Mouse (Mus musculus): ENCODE data around the gene Epha2.

Gene Epha2

DNA sequence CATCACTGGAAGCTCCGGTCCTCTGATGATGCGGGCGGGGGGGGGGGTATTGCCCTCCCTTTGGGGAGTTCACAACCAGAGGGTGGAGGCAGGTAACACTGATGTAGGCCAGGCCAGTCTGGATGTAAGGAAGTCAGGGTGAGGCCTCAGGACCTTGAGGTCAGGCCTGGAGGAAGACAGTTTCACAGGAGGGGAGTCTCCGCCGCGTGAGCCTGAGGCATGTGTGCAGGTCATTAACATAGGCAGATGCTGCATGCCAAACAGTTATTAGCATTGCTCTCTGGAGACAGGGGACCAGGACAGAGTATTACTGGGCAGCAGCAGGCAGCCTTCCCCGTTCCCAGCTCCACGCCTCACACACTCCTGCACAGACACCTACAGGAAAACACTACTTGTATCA is 12.9 kb upstream of the Epha2 start:
- H3K4me1 ChIP-seq (replicated peaks; ENCODE audit: low read depth, low read length): peaks cover 73% of the 10 kb centered on the region
- no peaks in the 10 kb centered on the region for H3K27me3 ChIP-seq (ENCODE audit: insufficient read depth, low read length)
- peaks cover 9% of the 10 kb centered on the region; the same call in 1 of the 2 replicates for H3K36me3 ChIP-seq (ENCODE audit: insufficient read depth, low read length)
- no peaks in the 10 kb centered on the region for H3K9me3 ChIP-seq (ENCODE audit: low read length)
- TF ChIP-seq CTCF (conservative IDR thresholded peaks at IDR 0.05; ENCODE audit: low read length) (no peak), POU5F1 (IDR thresholded peaks at IDR 0.05; ENCODE audit: borderline replicate concordance, low read length) (no peak), NANOG (IDR thresholded peaks at IDR 0.05; ENCODE audit: borderline replicate concordance, low read length) (no peak)
- peak overlapping the region; percentile 73 for H3K4me3 ChIP-seq (replicated peaks; ENCODE audit: low read length)

DNA sequence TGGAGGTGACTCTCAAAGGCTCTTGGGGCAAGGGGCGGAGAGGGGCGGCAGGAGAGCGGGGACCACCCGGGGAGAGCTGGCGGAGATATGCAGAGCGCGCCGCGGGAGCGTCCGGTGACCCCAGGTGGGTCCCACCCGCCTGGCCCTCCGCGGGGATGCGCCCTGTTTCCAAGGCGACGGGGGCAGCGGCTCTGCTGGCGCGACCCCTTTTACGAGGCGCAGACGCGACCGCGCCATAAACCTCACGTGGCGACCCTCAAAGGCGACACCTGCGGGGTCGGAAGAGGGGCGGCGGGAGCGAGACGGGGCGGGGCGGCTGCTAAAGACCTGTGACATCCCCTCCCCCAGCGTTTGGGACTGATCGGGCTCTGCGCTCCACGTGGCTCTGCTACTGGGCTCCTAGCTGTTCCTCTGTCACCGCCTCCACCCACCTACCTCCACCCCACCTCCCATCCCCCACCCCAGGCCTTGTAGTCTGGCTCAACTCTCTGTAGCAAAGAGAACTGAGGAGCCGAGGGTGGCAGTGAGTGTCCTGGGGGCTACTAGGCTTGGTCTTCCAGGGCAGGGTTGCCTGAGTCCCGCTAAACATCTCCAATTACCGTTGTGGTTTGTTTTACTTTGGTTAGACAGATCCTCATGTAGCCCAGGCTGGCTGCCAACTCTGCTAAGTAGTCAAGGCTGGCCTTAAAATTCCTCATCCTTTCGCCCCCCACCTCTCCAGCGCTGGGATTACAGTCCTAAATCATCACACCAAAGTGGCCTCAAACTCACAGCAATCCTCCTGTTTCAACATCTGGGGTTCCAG is 9.3 kb upstream of the Epha2 start:
- H3K4me3 ChIP-seq (replicated peaks; ENCODE audit: low read length): peak overlapping the region; percentile 73
- no peak for TF ChIP-seq CTCF (conservative IDR thresholded peaks at IDR 0.05; ENCODE audit: low read length)
- TF ChIP-seq NANOG (IDR thresholded peaks at IDR 0.05; ENCODE audit: borderline replicate concordance, low read length): no peak
- TF ChIP-seq POU5F1 (IDR thresholded peaks at IDR 0.05; ENCODE audit: borderline replicate concordance, low read length): no peak
- peaks cover 21% of the 10 kb centered on the region for H3K36me3 ChIP-seq (ENCODE audit: insufficient read depth, low read length)
- H3K4me1 ChIP-seq (replicated peaks; ENCODE audit: low read depth, low read length): peaks cover 89% of the 10 kb centered on the region
- H3K27me3 ChIP-seq (ENCODE audit: insufficient read depth, low read length): no peaks in the 10 kb centered on the region
- H3K9me3 ChIP-seq (ENCODE audit: low read length): no peaks in the 10 kb centered on the region

DNA sequence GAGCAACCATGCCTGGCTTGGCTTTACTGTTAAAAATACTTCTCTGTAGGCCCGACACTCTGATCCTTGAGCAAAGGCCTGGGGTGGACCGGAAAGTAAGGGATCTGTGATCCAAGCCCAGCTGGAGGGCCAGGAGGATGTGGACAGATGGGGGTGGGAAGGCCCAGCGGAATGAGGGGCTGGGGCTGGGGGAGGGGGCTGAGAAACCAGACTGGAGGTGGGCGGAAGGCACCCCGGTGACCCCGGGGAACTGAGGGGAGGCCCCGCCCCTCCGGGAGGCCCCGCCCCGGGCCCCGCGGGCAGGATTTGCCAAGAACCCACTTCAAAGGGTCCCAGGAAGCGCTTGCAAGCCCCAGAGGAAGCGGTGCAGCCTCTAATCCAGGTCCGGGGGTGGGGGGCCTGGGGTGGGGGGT is 5.3 kb upstream of the Epha2 start:
- peaks cover 88% of the 10 kb centered on the region for H3K4me1 ChIP-seq (replicated peaks; ENCODE audit: low read depth, low read length)
- no peaks in the 10 kb centered on the region for H3K9me3 ChIP-seq (ENCODE audit: low read length)
- no peaks in the 10 kb centered on the region for H3K27me3 ChIP-seq (ENCODE audit: insufficient read depth, low read length)
- TF ChIP-seq CTCF (conservative IDR thresholded peaks at IDR 0.05; ENCODE audit: low read length): no peak
- TF ChIP-seq NANOG (IDR thresholded peaks at IDR 0.05; ENCODE audit: borderline replicate concordance, low read length): no peak
- no peak for TF ChIP-seq POU5F1 (IDR thresholded peaks at IDR 0.05; ENCODE audit: borderline replicate concordance, low read length)
- H3K4me3 ChIP-seq (replicated peaks; ENCODE audit: low read length): peak overlapping the region; percentile 77
- H3K36me3 ChIP-seq (ENCODE audit: insufficient read depth, low read length): peaks cover 39% of the 10 kb centered on the region

DNA sequence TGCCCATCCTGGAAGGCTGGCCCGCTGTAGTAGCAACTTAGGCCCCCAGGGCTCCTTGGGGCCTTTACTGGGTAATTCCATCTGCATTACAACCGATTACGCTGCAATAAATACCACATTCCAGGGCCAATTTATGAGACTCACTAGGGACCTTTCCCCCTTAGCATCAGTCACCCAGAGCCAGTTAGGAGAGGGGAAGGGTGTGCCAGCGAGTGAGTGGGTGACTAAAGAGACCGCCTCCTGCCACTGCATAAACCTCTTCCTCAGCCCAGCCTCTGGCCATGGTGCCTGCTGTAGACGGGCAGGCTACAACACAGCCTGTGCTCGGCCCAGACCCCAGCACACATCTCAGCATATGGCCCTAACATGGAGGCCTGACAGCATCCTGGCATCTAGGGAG is 3.1 kb upstream of the Epha2 start:
- peak overlapping the region; percentile 77 for H3K4me3 ChIP-seq (replicated peaks; ENCODE audit: low read length)
- H3K4me1 ChIP-seq (replicated peaks; ENCODE audit: low read depth, low read length): peaks cover 82% of the 10 kb centered on the region
- no peaks in the 10 kb centered on the region for H3K9me3 ChIP-seq (ENCODE audit: low read length)
- H3K27me3 ChIP-seq (ENCODE audit: insufficient read depth, low read length): no peaks in the 10 kb centered on the region
- peaks cover 36% of the 10 kb centered on the region for H3K36me3 ChIP-seq (ENCODE audit: insufficient read depth, low read length)
- TF ChIP-seq POU5F1 (IDR thresholded peaks at IDR 0.05; ENCODE audit: borderline replicate concordance, low read length) (no peak), CTCF (conservative IDR thresholded peaks at IDR 0.05; ENCODE audit: low read length) (no peak), NANOG (IDR thresholded peaks at IDR 0.05; ENCODE audit: borderline replicate concordance, low read length) (no peak)

DNA sequence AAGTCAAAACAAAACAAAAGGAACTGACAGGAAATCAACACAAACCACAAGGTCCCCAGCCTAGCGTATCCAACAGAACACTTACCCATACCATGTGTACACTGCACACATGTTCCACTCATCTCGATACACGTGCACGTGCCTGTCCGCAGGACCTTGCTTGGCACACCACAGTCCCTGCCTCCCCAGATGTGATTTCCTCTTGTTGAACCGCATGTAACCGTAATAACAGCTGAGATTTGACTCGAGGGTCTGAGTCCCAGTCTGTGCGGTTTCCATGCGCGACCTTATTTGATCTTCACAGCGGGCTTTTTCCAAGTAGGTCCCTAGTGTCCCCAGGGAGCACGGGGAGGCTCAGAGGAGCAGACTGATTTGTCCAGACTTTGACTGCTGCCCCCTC is 1.7 kb upstream of the Epha2 start:
- Histone ChIP-seq H3K36me3 (ENCODE audit: insufficient read depth, low read length) (peaks cover 38% of the 10 kb centered on the region), H3K4me1 (replicated peaks; ENCODE audit: low read depth, low read length) (peaks cover 82% of the 10 kb centered on the region), H3K4me3 (replicated peaks; ENCODE audit: low read length) (no peak overlapping the region), H3K9me3 (ENCODE audit: low read length) (no peaks in the 10 kb centered on the region), H3K27me3 (ENCODE audit: insufficient read depth, low read length) (no peaks in the 10 kb centered on the region)
- TF ChIP-seq POU5F1 (IDR thresholded peaks at IDR 0.05; ENCODE audit: borderline replicate concordance, low read length) (no peak), NANOG (IDR thresholded peaks at IDR 0.05; ENCODE audit: borderline replicate concordance, low read length) (no peak), CTCF (conservative IDR thresholded peaks at IDR 0.05; ENCODE audit: low read length) (no peak)

DNA sequence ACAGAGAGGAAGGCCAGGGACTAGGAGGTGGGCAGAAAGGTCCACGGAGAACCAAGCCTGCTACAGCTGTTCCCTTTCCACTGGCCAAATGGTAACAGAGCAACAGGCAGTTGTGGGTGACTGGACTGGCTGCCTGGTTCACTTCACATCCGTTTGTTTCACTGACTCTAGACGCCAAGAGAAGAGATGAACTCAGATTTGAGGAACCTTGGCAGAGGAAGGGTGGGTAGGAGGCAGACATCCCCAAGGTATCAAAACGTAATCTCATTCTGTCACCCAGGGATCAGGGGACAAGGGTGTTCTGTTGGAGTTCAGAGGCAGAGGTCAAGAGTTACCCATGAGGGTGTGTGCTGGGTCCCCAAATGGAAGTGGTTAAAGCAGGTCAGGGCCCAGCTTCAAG is 844 bp upstream of the Epha2 start:
- H3K4me3 ChIP-seq (replicated peaks; ENCODE audit: low read length): peak overlapping the region; percentile 7; the same call in 1 of the 2 replicates
- peaks cover 43% of the 10 kb centered on the region for H3K36me3 ChIP-seq (ENCODE audit: insufficient read depth, low read length)
- no peaks in the 10 kb centered on the region for H3K27me3 ChIP-seq (ENCODE audit: insufficient read depth, low read length)
- H3K9me3 ChIP-seq (ENCODE audit: low read length): no peaks in the 10 kb centered on the region
- no peak for TF ChIP-seq POU5F1 (IDR thresholded peaks at IDR 0.05; ENCODE audit: borderline replicate concordance, low read length)
- peaks cover 83% of the 10 kb centered on the region for H3K4me1 ChIP-seq (replicated peaks; ENCODE audit: low read depth, low read length)

DNA sequence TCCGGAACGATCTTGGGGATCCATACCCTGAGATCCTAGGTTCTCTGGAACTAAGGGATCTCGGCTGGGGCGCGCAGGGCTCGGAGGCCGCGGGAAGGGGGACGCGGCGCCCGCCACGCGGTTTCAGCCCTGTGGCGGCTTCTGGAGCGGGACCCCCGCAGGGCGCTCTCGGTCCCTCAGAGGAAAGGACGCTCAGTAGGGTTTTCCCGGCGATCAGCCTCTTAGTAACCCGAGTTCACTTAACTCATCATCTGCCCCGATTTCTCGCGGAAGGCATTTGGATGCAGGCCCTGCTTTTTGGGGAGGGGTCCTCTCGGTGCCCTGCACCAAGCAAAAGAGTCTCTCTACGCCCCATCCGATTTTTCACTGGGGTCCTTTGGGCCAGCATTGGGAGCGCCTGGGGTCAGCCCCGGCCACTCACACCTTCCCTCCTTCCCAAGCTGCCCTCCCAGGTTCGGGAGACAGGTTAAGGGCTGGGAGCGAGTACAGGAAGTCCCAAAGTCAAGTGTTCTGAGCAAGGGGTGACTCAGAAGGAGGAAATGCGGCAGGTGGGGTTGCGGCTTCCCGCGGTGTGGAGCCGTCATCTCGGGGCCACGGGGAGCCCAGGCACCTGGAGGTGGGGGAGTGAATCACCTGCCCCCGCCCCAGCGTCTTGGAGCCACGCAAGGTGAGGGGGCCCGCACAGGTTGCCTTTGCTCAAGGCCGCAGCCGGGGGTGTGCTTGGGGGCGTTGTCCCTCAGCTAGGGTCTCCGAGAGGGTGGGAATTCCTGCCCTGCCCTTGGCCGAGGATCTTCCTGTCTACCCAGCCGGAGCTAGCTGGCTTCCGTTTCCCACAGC is 769 bp downstream of the Epha2 start:
- peak overlapping the region; percentile 99 for H3K4me3 ChIP-seq (replicated peaks; ENCODE audit: low read length)
- no peaks in the 10 kb centered on the region for H3K27me3 ChIP-seq (ENCODE audit: insufficient read depth, low read length)
- H3K9me3 ChIP-seq (ENCODE audit: low read length): no peaks in the 10 kb centered on the region
- H3K4me1 ChIP-seq (replicated peaks; ENCODE audit: low read depth, low read length): peaks cover 87% of the 10 kb centered on the region
- TF ChIP-seq POU5F1 (IDR thresholded peaks at IDR 0.05; ENCODE audit: borderline replicate concordance, low read length) (no peak), NANOG (IDR thresholded peaks at IDR 0.05; ENCODE audit: borderline replicate concordance, low read length) (no peak), CTCF (conservative IDR thresholded peaks at IDR 0.05; ENCODE audit: low read length) (no peak)
- peaks cover 53% of the 10 kb centered on the region for H3K36me3 ChIP-seq (ENCODE audit: insufficient read depth, low read length)
